Mouse (Mus musculus): ENCODE measurements at regions not wholly inside any gene's neighbourhood (a gene's known extent, or its start where the extent isn't known, plus 50 kb on each side); places are given as distances from the start of the nearest gene placed in this dataset.

- 39% methylated on average over 32 of the region's 32 CpGs for WGBS
- peak; percentile 67 for DNase-seq (ENCODE audit: low spot score)
- H3K9ac ChIP-seq (ENCODE audit: low read length), result peak overlapping the region; percentile 35; the same call in 1 of the 2 replicates
These were observed 164.2 kb downstream of the H2al1j start for GRCm38 (mm10) chrX:11491676-11492391.

GRCm38 (mm10) chrX:11493526-11494245 lies 166.1 kb downstream of the H2al1j start:
- WGBS, result 35% methylated on average over 19 of the region's 19 CpGs
- Histone ChIP-seq H3K4me3 (ENCODE audit: low read depth, low read length) (no peak overlapping the region), H3K9ac (ENCODE audit: low read length) (peak overlapping the region; percentile 58), H3K27ac (ENCODE audit: low read depth, low read length) (peak overlapping the region; percentile 97), H3K9me3 (replicated peaks; ENCODE audit: control insufficient read depth, low read length) (no peaks in the 10 kb centered on the region), H3K27me3 (replicated peaks; ENCODE audit: control insufficient read depth, insufficient read depth, low read length) (no peaks in the 10 kb centered on the region), H3K36me3 (ENCODE audit: control insufficient read depth, insufficient read depth, low read length) (no peaks in the 10 kb centered on the region), H3K4me1 (ENCODE audit: control insufficient read depth, insufficient read depth, low read length) (peaks cover 34% of the 10 kb centered on the region), H3K4me2 (ENCODE audit: low read length) (peak overlapping the region; percentile 43)
- DNase-seq (ENCODE audit: low spot score), result peak; percentile 54
- ATAC-seq, result peak; percentile 75

More at GRCm38 (mm10) chrX:11491676-11492391, 164.2 kb downstream of the H2al1j start:
- Histone ChIP-seq H3K4me3 (ENCODE audit: low read depth, low read length) (no peak overlapping the region), H3K4me2 (ENCODE audit: low read length) (peak overlapping the region; percentile 29), H3K9me3 (replicated peaks; ENCODE audit: control insufficient read depth, low read length) (no peaks in the 10 kb centered on the region), H3K36me3 (ENCODE audit: control insufficient read depth, insufficient read depth, low read length) (no peaks in the 10 kb centered on the region), H3K4me1 (ENCODE audit: control insufficient read depth, insufficient read depth, low read length) (peaks cover 34% of the 10 kb centered on the region), H3K27me3 (replicated peaks; ENCODE audit: control insufficient read depth, insufficient read depth, low read length) (no peaks in the 10 kb centered on the region), H3K27ac (ENCODE audit: low read depth, low read length) (peak overlapping the region; percentile 86)
- ATAC-seq, result 0 out of 2 replicates have a peak, but pooled peaks have one; percentile 9

- ATAC-seq (peak; percentile 70), DNase-seq (ENCODE audit: low spot score) (peak; percentile 96)
- Histone ChIP-seq H3K36me3 (ENCODE audit: control insufficient read depth, insufficient read depth, low read length) (no peaks in the 10 kb centered on the region), H3K4me1 (ENCODE audit: control insufficient read depth, insufficient read depth, low read length) (peaks cover 34% of the 10 kb centered on the region), H3K27me3 (replicated peaks; ENCODE audit: control insufficient read depth, insufficient read depth, low read length) (no peaks in the 10 kb centered on the region), H3K4me2 (ENCODE audit: low read length) (peak overlapping the region; percentile 43), H3K27ac (ENCODE audit: low read depth, low read length) (peak overlapping the region; percentile 97), H3K9me3 (replicated peaks; ENCODE audit: control insufficient read depth, low read length) (no peaks in the 10 kb centered on the region), H3K9ac (ENCODE audit: low read length) (peak overlapping the region; percentile 58), H3K4me3 (ENCODE audit: low read depth, low read length) (no peak overlapping the region)
- 37% methylated on average over 12 of the region's 12 CpGs for WGBS
These were observed 166.6 kb downstream of the H2al1j start for GRCm38 (mm10) chrX:11494246-11494630.

GRCm38 (mm10) chrX:11512439-11512838 lies 184.8 kb downstream of the H2al1j start:
- Histone ChIP-seq H3K9ac (ENCODE audit: low read length) (no peak overlapping the region), H3K4me3 (ENCODE audit: low read depth, low read length) (no peak overlapping the region), H3K27ac (ENCODE audit: low read depth, low read length) (no peak overlapping the region), H3K36me3 (ENCODE audit: control insufficient read depth, insufficient read depth, low read length) (no peaks in the 10 kb centered on the region), H3K9me3 (replicated peaks; ENCODE audit: control insufficient read depth, low read length) (no peaks in the 10 kb centered on the region), H3K4me1 (ENCODE audit: control insufficient read depth, insufficient read depth, low read length) (no peaks in the 10 kb centered on the region), H3K27me3 (replicated peaks; ENCODE audit: control insufficient read depth, insufficient read depth, low read length) (no peaks in the 10 kb centered on the region), H3K4me2 (ENCODE audit: low read length) (no peak overlapping the region)
- DNase-seq (ENCODE audit: low spot score), result peak; percentile 40
- ATAC-seq, result no peak
- 46% methylated on average over 5 of the region's 5 CpGs for WGBS

GRCm38 (mm10) chrX:11512928-11513327 lies 185.3 kb downstream of the H2al1j start:
- Histone ChIP-seq H3K4me3 (ENCODE audit: low read depth, low read length) (no peak overlapping the region), H3K4me1 (ENCODE audit: control insufficient read depth, insufficient read depth, low read length) (no peaks in the 10 kb centered on the region), H3K27ac (ENCODE audit: low read depth, low read length) (no peak overlapping the region), H3K36me3 (ENCODE audit: control insufficient read depth, insufficient read depth, low read length) (no peaks in the 10 kb centered on the region), H3K27me3 (replicated peaks; ENCODE audit: control insufficient read depth, insufficient read depth, low read length) (no peaks in the 10 kb centered on the region), H3K4me2 (ENCODE audit: low read length) (no peak overlapping the region), H3K9me3 (replicated peaks; ENCODE audit: control insufficient read depth, low read length) (no peaks in the 10 kb centered on the region), H3K9ac (ENCODE audit: low read length) (no peak overlapping the region)
- no peak for ATAC-seq
- WGBS, result 70% methylated on average over 4 of the region's 4 CpGs
- DNase-seq (ENCODE audit: low spot score), result no peak

GRCm38 (mm10) chrX:11523791-11524190 lies 196.2 kb downstream of the H2al1j start:
- WGBS, result 47% methylated on average over 4 of the region's 4 CpGs
- Histone ChIP-seq H3K4me2 (ENCODE audit: low read length) (no peak overlapping the region), H3K4me1 (ENCODE audit: control insufficient read depth, insufficient read depth, low read length) (no peaks in the 10 kb centered on the region), H3K36me3 (ENCODE audit: control insufficient read depth, insufficient read depth, low read length) (no peaks in the 10 kb centered on the region), H3K4me3 (ENCODE audit: low read depth, low read length) (no peak overlapping the region), H3K9ac (ENCODE audit: low read length) (no peak overlapping the region), H3K27me3 (replicated peaks; ENCODE audit: control insufficient read depth, insufficient read depth, low read length) (no peaks in the 10 kb centered on the region), H3K9me3 (replicated peaks; ENCODE audit: control insufficient read depth, low read length) (no peaks in the 10 kb centered on the region), H3K27ac (ENCODE audit: low read depth, low read length) (no peak overlapping the region)
- DNase-seq (ENCODE audit: low spot score) (no peak), ATAC-seq (no peak)

GRCm38 (mm10) chrX:11525326-11525725 lies 197.7 kb downstream of the H2al1j start:
- Histone ChIP-seq H3K4me3 (ENCODE audit: low read depth, low read length) (no peak overlapping the region), H3K9ac (ENCODE audit: low read length) (no peak overlapping the region), H3K9me3 (replicated peaks; ENCODE audit: control insufficient read depth, low read length) (no peaks in the 10 kb centered on the region), H3K36me3 (ENCODE audit: control insufficient read depth, insufficient read depth, low read length) (no peaks in the 10 kb centered on the region), H3K27ac (ENCODE audit: low read depth, low read length) (no peak overlapping the region), H3K4me2 (ENCODE audit: low read length) (no peak overlapping the region), H3K27me3 (replicated peaks; ENCODE audit: control insufficient read depth, insufficient read depth, low read length) (no peaks in the 10 kb centered on the region), H3K4me1 (ENCODE audit: control insufficient read depth, insufficient read depth, low read length) (no peaks in the 10 kb centered on the region)
- DNase-seq (ENCODE audit: low spot score) (no peak), ATAC-seq (no peak)
- WGBS, result 80% methylated on average over 8 of the region's 8 CpGs

- Histone ChIP-seq H3K27me3 (replicated peaks; ENCODE audit: control insufficient read depth, insufficient read depth, low read length) (no peaks in the 10 kb centered on the region), H3K9me3 (replicated peaks; ENCODE audit: control insufficient read depth, low read length) (no peaks in the 10 kb centered on the region), H3K9ac (ENCODE audit: low read length) (no peak overlapping the region), H3K36me3 (ENCODE audit: control insufficient read depth, insufficient read depth, low read length) (no peaks in the 10 kb centered on the region), H3K27ac (ENCODE audit: low read depth, low read length) (no peak overlapping the region), H3K4me3 (ENCODE audit: low read depth, low read length) (no peak overlapping the region), H3K4me2 (ENCODE audit: low read length) (no peak overlapping the region), H3K4me1 (ENCODE audit: control insufficient read depth, insufficient read depth, low read length) (no peaks in the 10 kb centered on the region)
- ATAC-seq (no peak), DNase-seq (ENCODE audit: low spot score) (peak; percentile 24)
- WGBS, result 53% methylated on average over 5 of the region's 5 CpGs
These were observed 201.0 kb downstream of the H2al1j start for GRCm38 (mm10) chrX:11528589-11528988.

- no peaks in the 10 kb centered on the region for H3K27me3 ChIP-seq (replicated peaks; ENCODE audit: control insufficient read depth, insufficient read depth, low read length)
- no peak for ATAC-seq
- WGBS, result 84% methylated on average over 3 of the region's 3 CpGs
These were observed 201.6 kb downstream of the H2al1j start for GRCm38 (mm10) chrX:11529221-11529620.

More at GRCm38 (mm10) chrX:11529221-11529620, 201.6 kb downstream of the H2al1j start:
- H3K9me3 ChIP-seq (replicated peaks; ENCODE audit: control insufficient read depth, low read length), result no peaks in the 10 kb centered on the region
- no peaks in the 10 kb centered on the region for H3K4me1 ChIP-seq (ENCODE audit: control insufficient read depth, insufficient read depth, low read length)
- H3K4me2 ChIP-seq (ENCODE audit: low read length), result no peak overlapping the region
- DNase-seq (ENCODE audit: low spot score), result no peak
- H3K4me3 ChIP-seq (ENCODE audit: low read depth, low read length), result no peak overlapping the region
- no peak overlapping the region for H3K9ac ChIP-seq (ENCODE audit: low read length)
- H3K27ac ChIP-seq (ENCODE audit: low read depth, low read length), result no peak overlapping the region
- H3K36me3 ChIP-seq (ENCODE audit: control insufficient read depth, insufficient read depth, low read length), result no peaks in the 10 kb centered on the region

Measured in forebrain, embryonic 14.5 days (tissue).